Mouse (Mus musculus): ENCODE measurements at regions not wholly inside any gene's neighbourhood (a gene's known extent, or its start where the extent isn't known, plus 50 kb on each side); places are given as distances from the start of the nearest gene placed in this dataset.
"Not testable (repeated sequence)": the region's sequence is repeated elsewhere in the genome, so short reads cannot be mapped to it uniquely, and the experiment has no call there.

GRCm38 (mm10) chr2:72662396-72662795 is 186.4 kb downstream of the Cdca7 start:
- ATAC-seq (ENCODE audit: extremely low read depth, insufficient number of reproducible peaks, low FRiP score, poor library complexity, severe bottlenecking) = no peak

GRCm38 (mm10) chr2:72662979-72663780 is 187.2 kb downstream of the Cdca7 start:
- ATAC-seq (ENCODE audit: extremely low read depth, insufficient number of reproducible peaks, low FRiP score, poor library complexity, severe bottlenecking) = no peak

- ATAC-seq (ENCODE audit: extremely low read depth, insufficient number of reproducible peaks, low FRiP score, poor library complexity, severe bottlenecking) = not testable (repeated sequence)
Measured at GRCm38 (mm10) chr2:72667396-72667795, 191.4 kb downstream of the Cdca7 start.

- no peak for ATAC-seq (ENCODE audit: extremely low read depth, insufficient number of reproducible peaks, low FRiP score, poor library complexity, severe bottlenecking)
Measured at GRCm38 (mm10) chr2:72672908-72673901, 197.2 kb downstream of the Cdca7 start.

GRCm38 (mm10) chr2:72674229-72674628 is 198.3 kb downstream of the Cdca7 start:
- ATAC-seq (ENCODE audit: extremely low read depth, insufficient number of reproducible peaks, low FRiP score, poor library complexity, severe bottlenecking) = no peak

GRCm38 (mm10) chr2:72674856-72675440 is 199.0 kb downstream of the Cdca7 start:
- ATAC-seq (ENCODE audit: extremely low read depth, insufficient number of reproducible peaks, low FRiP score, poor library complexity, severe bottlenecking) = no peak

GRCm38 (mm10) chr2:72677731-72678130 is 201.8 kb downstream of the Cdca7 start:
- no peak for ATAC-seq (ENCODE audit: extremely low read depth, insufficient number of reproducible peaks, low FRiP score, poor library complexity, severe bottlenecking)

- ATAC-seq (ENCODE audit: extremely low read depth, insufficient number of reproducible peaks, low FRiP score, poor library complexity, severe bottlenecking) = no peak
Measured at GRCm38 (mm10) chr2:72688031-72688430, 212.1 kb downstream of the Cdca7 start.

- no peak for ATAC-seq (ENCODE audit: extremely low read depth, insufficient number of reproducible peaks, low FRiP score, poor library complexity, severe bottlenecking)
Measured at GRCm38 (mm10) chr2:72701081-72701480, 225.1 kb downstream of the Cdca7 start.

- no peak for ATAC-seq (ENCODE audit: extremely low read depth, insufficient number of reproducible peaks, low FRiP score, poor library complexity, severe bottlenecking)
Measured at GRCm38 (mm10) chr2:72703238-72703637, 227.3 kb downstream of the Cdca7 start.

- no peak for ATAC-seq (ENCODE audit: extremely low read depth, insufficient number of reproducible peaks, low FRiP score, poor library complexity, severe bottlenecking)
Measured at GRCm38 (mm10) chr2:72707676-72708659, 232.0 kb downstream of the Cdca7 start.

GRCm38 (mm10) chr2:72716931-72717330 is 241.0 kb downstream of the Cdca7 start:
- no peak for ATAC-seq (ENCODE audit: extremely low read depth, insufficient number of reproducible peaks, low FRiP score, poor library complexity, severe bottlenecking)

GRCm38 (mm10) chr2:72728699-72729098 is 251.5 kb downstream of the Sp3 start:
- ATAC-seq (ENCODE audit: extremely low read depth, insufficient number of reproducible peaks, low FRiP score, poor library complexity, severe bottlenecking) = no peak

- no peak for ATAC-seq (ENCODE audit: extremely low read depth, insufficient number of reproducible peaks, low FRiP score, poor library complexity, severe bottlenecking)
Measured at GRCm38 (mm10) chr2:72733371-72733770, 246.9 kb downstream of the Sp3 start.

GRCm38 (mm10) chr2:72735035-72735434 is 245.2 kb downstream of the Sp3 start:
- ATAC-seq (ENCODE audit: extremely low read depth, insufficient number of reproducible peaks, low FRiP score, poor library complexity, severe bottlenecking) = no peak

- ATAC-seq (ENCODE audit: extremely low read depth, insufficient number of reproducible peaks, low FRiP score, poor library complexity, severe bottlenecking) = no peak
Measured at GRCm38 (mm10) chr2:72736685-72737084, 243.6 kb downstream of the Sp3 start.

GRCm38 (mm10) chr2:72740391-72741361 is 239.6 kb downstream of the Sp3 start:
- ATAC-seq (ENCODE audit: extremely low read depth, insufficient number of reproducible peaks, low FRiP score, poor library complexity, severe bottlenecking) = no peak
